Mouse (Mus musculus): ENCODE results near the gene Sgta. TPM values are rescaled to one million over a fixed set of nuclear protein-coding genes. Genes with fewer than 3 reads are reported as not detected.
A peak's percentile ranks its signal among the peaks of the same experiment; 100 is the strongest.

Sgta gene
- total and polyA plus RNA-seq, 3 experiments, result 67.6 to 123 (median 104) TPM

DNA sequence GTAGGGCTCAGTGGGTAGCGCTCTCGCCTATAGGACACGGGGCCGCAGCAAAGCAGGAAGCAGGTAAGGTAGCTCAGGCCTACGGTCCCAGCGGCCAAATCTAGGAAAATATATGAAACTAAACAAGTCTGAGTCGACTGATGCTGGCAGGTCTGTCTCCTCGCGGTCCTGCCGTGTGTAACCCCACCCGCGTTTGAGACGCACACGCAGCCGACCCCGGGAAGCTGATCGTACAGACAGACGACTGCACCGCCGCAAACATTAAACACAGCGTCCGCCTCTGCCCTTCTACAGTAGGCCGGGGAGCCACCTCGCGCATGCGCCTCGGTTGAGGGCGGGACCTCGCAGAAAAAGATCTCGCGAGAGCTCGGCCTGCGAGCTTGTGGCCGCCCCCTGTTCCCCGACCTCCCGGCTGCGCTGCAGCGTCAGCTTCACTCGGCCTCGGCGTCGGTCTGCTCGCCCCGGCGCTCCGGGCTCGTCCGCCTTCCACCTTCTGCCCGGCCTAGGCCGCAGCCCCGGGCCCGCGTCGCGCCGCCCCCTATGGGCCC lies 45.7 kb upstream of the Sgta start, which contains the start of gene Map2k2 (continued):
- TF ChIP-seq MXI1 (IDR thresholded peaks at IDR 0.05; ENCODE audit: low read depth, low read length) (no peak; the same call in 1 of the 2 replicates), HCFC1 (IDR thresholded peaks at IDR 0.05; ENCODE audit: low read depth, low read length) (peak; percentile 80), CHD2 (IDR thresholded peaks at IDR 0.05; ENCODE audit: low read length) (peak; percentile 98), ETS1 (conservative IDR thresholded peaks at IDR 0.05; ENCODE audit: low read depth, low read length) (no peak; the same call in 1 of the 2 replicates), ZC3H11A (IDR thresholded peaks at IDR 0.05; ENCODE audit: low read depth, low read length) (no peak), E2F4 (IDR thresholded peaks at IDR 0.05; ENCODE audit: insufficient replicate concordance, low read depth, low read length) (no peak), ZMIZ1 (IDR thresholded peaks at IDR 0.05; ENCODE audit: low read depth, low read length) (peak; percentile 97), NRF1 (IDR thresholded peaks at IDR 0.05; ENCODE audit: low read depth, low read length) (peak; percentile 97), CTCF (conservative IDR thresholded peaks at IDR 0.05 in 1 of 2, IDR thresholded peaks at IDR 0.05 in 1 of 2; ENCODE audit: low read depth in 2 of 2, low read length in 2 of 2) (no peak), TCF12 (IDR thresholded peaks at IDR 0.05; ENCODE audit: low read depth, low read length) (peak; percentile 90), BHLHE40 (IDR thresholded peaks at IDR 0.05; ENCODE audit: low read depth, low read length) (no peak), RCOR1 (conservative IDR thresholded peaks at IDR 0.05; ENCODE audit: low read depth, low read length) (no peak), RAD21 (IDR thresholded peaks at IDR 0.05; ENCODE audit: low read depth, low read length) (no peak), USF1 (IDR thresholded peaks at IDR 0.05; ENCODE audit: low read depth, low read length) (peak; percentile 1; the same call in 1 of the 2 replicates)

DNA sequence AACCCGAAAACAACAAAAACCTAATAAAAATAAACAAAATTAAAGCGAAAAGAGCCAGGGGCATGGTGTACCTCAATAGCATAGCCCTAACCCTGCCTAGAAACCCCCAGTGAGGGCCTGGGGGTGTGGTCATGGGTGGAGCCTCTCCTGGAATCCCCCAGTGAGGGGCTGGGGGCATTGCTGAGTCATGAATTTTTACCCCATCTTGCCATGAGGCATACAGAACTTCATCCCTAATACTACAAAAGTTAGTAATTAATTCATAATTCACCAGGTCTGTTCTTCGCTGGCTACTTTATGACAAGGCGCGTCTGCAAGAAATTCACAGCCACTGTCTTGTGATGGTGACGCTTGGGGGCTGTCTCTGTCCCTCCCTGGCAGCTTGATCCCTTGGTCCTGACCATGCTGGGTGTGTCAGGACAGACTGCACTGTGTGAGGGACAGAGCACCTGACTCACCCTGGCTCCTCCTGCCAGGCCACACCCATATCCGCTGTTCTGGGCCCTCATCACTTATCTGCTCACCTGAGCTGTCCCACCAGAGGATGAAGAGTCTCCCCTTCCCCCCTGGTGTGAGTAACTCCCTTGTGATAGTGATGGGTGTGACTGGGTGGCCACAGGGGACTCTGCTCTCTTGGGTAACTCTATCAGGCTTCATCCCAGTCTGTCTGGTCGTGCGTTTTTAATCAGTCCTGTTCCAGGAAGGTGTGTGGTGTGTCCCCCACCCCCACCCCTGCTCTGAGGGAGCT lies 35.1 kb upstream of the Sgta start:
- no peak for DNase-seq (ENCODE audit: extremely low read depth)
- peaks cover 4 to 7% of the 10 kb centered on the region in 2 experiments; a peak in 3 of 4 replicates for H3K4me1 ChIP-seq (ENCODE audit: control insufficient read depth in 1 of 2, insufficient read depth in 2 of 2)
- no peak overlapping the region for H3K4me3 ChIP-seq (replicated peaks in 1 of 3; ENCODE audit: low read depth in 2 of 3, low read length in 2 of 3, poor library complexity in 1 of 3)

More for the DNA sequence above, 35.1 kb upstream of the Sgta start:
- Histone ChIP-seq H3K9ac (ENCODE audit: insufficient read depth, low read depth) (no peak overlapping the region), H3K79me2 (replicated peaks; ENCODE audit: control insufficient read depth, extremely low read depth, insufficient read depth, poor library complexity, severe bottlenecking) (no peaks in the 10 kb centered on the region), H3K27ac (ENCODE audit: insufficient read depth, low read depth) (no peak overlapping the region), H3K27me3 (replicated peaks) (peaks cover 6% of the 10 kb centered on the region), H3K4me2 (ENCODE audit: insufficient read depth, low read depth, poor library complexity, severe bottlenecking) (no peak overlapping the region), H3K9me3 (replicated peaks; ENCODE audit: low read length) (peaks cover 5% of the 10 kb centered on the region), H3K36me3 (replicated peaks in 1 of 2; ENCODE audit: control insufficient read depth in 1 of 2, insufficient read depth in 1 of 2, low read length in 1 of 2) (no peaks in the 10 kb centered on the region)
- dilution Hi-C loops (cut with MboI; ENCODE audit: extremely low pct_ligation_motif_present, extremely low pct_unique_long_range_greater_than_20kb, low sequenced_read_pairs) (no loop called here), in situ Hi-C loops (cut with MboI; ENCODE audit: low pct_ligation_motif_present, low pct_unique_long_range_greater_than_20kb, low sequenced_read_pairs) (no loop called here)
- TF ChIP-seq IRF4 (IDR thresholded peaks at IDR 0.05; ENCODE audit: low read depth, low read length), result no peak
- TF ChIP-seq MAFK (IDR thresholded peaks at IDR 0.05; ENCODE audit: insufficient replicate concordance, low read length), result 0 out of 2 replicates have a peak, but pooled peaks have one; percentile 35

Measured in CH12.LX (cell line).